Mouse (Mus musculus) frontal cortex, adult 2 months (tissue): ENCODE data around the gene Ilf3. TPM values are rescaled to one million over a fixed set of nuclear protein-coding genes. Genes with fewer than 3 reads are reported as not detected.
A peak's percentile ranks its signal among the peaks of the same experiment; 100 is the strongest.
"Not testable (repeated sequence)": the region's sequence is repeated elsewhere in the genome, so short reads cannot be mapped to it uniquely, and the experiment has no call there.

Source experiments
- DNase-seq, 2 experiments: peaks; one replicate each; pipeline ENCODE4 v3.0.0; 2022; ENCODE audit warnings: low spot score in 1 of 2; ENCODE audit errors: extremely low spot score in 1 of 2
- polyA plus RNA-seq: library from polyadenylated mRNA; depleted of rRNA; stranded (reverse); fragments of >200 nt; gene quantifications from 2 replicates; pipeline ENCODE4 v1.2.3, GENCODE M21; 2012; rRNA removed

The Ilf3 gene
- polyA plus RNA-seq: 96.6 and 101 TPM in 2 replicates

DNA sequence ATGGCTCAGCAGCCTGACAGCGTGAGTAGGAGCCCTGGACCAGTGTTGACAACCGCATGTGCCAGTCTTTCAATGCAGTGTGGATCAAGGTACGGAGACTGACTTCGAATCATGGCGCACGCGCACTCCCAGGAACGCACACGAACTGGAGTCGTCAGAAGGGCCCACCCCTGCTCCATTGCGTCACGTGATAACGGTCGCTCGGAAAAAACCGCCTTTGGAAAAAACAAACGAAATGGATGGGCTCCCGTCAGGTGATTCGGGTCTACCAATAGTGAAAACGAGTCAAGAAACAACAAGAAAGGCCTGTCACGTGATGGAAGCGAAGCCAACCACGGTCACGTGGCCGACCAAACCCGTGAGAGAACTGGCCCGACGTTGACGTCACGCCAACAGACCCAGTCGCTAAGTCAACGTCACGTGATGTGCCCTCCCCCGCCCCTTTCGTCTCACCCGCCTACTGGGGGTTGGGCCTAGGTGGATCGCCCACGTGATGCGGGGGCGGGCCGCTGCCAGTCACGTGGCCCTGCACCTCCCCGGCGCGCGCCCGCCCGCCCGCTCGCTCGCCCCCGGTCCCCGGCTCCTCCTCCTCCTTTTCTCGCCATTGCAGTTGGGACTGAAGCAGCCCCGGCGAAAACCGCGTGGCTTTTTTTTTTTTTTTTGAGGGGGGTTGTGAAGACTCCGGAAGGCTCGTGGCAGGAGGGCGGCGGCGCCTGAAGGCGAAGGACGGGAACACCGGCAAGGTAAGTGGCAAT is at the start of gene Ilf3:
Ilf3 (plus strand) TSS at position 515 of the 755 bp plus-strand sequence.
- DNase-seq: peak; percentile 100

DNA sequence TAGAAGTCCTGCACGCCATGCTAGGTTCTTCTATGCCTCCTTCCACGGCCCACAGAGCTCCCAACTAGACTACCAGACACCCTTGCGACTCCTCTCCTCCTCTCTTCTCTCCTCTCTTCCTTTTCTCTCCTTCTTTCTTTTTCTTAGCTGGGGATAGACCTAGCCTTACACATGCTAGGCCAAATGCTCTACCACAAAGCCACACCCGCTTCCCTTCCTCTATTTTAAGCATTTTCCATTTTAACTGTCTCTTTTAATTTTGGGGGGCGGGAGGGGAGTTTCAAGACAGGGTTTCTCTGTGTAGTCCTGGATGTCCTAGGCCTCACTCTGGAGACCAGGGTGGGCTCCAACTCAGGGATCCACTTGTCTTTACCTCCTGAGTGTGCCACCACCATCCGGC is 48.9 kb upstream of the Ilf3 start:
- no peak for DNase-seq

DNA sequence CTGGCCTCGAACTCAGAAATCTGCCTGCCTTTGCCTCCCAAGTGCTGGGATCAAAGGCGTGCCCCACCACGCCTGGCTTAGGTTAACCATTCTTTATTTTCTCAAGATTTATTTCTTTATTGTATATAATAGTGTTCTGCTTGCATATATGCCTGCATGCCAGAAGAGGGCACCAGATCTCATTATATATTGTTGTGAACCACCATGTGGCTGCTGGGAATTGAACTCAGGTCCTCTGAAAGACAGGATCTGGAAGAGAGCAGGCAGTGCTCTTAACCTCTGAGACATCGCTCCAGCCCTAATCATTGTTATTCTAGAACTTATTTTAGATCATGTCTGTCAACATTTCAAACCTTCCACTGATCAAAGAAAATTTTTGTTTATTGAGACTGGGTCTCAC is 48.2 kb upstream of the Ilf3 start:
- no peak for DNase-seq

DNA sequence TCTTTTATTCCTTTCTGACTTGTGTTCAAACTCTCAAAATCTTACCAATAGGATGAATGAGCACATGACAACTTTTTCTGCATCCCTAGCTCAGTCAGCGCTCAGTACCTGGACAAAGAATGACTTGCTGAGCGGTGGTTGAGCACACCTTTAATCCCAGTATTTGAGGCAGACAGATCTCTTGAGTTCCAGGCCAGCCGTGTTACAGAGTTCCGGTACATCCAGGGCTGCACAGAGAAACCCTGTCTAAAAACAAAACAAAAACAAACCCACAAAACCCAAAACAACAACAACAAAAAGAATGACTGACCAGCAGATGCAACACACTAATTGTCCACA is 47.4 kb upstream of the Ilf3 start:
- DNase-seq: no peak

DNA sequence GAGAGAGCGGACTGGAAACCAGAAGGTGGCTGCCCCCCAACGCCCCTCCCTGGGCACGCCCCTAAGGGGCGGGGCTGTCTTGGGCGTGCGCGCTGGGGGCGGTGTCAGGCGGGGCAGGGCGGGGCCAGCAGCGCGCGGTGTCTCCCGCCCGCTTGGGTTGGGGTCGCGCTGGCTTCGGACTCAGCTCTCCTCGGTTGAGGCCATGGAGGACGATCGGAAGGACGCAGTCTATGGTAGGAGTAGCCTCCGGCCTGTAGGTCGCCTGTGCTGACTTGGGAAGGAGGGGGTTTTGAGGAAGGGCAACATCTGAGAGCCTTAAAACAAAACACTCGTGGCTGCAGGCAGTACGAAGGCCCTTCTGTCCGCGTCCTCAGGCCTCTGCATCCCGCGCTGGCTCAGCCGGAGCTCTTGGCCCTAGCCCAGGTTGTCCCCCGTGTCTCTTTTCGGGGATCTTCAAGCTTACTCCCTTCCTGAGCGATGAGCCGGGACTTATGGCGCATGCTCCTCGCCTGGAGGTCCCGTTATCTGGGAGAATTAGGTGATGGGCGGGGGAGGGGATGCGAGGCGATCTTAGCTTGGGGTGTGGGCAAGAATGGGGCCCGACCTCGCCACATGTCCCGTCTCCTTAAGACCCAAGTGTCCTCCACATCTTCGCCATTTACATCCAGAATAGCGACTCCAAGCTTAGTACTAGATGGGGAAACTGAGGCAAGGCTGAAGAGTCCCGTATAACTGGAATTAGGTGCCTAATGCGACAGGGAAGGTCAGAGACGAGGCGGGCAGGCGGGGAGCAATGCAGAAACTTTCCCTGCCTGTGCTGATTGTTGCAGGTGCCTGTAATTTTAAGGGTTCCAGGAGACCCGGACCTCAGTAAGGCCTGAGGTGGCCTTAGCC is 46.8 kb upstream of the Ilf3 start, which contains the start of gene Slc44a2:
Slc44a2 (plus strand) TSS at position 80 of the 894 bp plus-strand sequence.
- peak; percentile 44 to 77 for DNase-seq

DNA sequence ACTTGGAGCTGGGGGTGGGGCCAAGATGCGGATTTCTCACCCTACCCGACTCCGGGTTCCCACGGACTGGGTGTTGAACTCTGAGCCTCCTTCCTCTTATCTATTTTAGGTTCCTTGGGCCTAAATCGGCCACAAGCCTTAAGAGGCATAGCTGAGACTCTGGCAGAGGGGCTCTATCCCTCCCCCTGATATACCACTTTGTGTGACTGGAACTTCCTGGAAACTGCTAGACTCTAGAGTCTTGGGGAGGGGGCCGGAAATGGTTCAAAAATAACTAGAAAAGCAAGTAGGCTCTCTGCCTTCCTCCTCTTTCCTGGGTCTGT is 46.2 kb upstream of the Ilf3 start:
- peak; percentile 13 to 20 for DNase-seq

DNA sequence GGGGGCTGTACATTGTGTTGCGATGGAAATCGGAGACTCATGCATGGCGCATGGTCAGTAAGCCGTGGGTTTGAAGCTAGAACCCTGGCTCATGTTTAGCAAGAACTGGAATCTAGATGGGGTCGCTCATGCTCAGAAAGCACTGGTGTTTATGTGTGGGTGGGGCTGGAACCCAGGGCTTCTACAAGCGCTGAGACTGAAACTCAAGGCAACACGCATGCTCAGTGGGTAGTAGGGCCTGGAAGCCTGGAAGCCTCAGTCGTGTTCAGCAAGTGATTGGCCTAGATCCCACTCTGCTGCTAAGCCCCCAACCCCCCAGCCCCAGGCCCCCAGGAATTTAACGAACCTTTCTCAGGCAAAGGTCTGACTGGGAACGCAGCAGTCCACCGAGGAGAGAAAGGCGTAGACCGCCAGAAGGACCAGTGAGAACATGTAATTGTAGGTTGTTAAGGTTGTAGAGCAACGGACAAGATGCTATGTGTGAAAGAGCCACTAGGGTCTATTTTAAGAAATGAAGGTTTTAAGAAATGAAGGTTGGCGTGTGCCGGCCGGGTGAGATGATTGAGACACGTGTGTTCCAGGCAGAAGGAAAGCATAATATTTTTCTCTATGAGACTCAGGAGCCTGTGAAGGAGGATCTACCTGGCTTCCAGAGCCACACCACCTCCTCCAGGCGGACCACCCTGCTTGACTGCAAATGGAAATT is 45.3 kb upstream of the Ilf3 start:
- DNase-seq: peak in 1 of 2 experiments; percentile 36

DNA sequence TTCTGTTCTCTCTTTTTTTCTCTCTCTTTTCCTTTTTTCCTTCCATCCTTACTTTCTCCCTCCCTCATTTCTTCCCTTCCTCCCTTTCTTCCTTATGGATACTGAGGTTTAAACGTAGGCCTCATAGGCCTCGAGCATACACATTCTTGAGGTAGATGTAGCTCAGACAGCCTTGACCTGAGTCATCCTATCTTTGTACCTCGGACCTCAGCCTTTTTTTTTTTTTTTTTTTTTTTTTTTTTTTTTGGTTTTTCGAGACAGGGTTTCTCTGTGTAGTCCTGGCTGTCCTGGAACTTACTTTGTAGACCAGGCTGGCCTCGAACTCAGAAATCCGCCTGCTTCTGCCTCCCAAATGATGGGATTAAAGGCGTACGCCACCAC is 44.8 kb upstream of the Ilf3 start:
- DNase-seq: not testable (repeated sequence)

DNA sequence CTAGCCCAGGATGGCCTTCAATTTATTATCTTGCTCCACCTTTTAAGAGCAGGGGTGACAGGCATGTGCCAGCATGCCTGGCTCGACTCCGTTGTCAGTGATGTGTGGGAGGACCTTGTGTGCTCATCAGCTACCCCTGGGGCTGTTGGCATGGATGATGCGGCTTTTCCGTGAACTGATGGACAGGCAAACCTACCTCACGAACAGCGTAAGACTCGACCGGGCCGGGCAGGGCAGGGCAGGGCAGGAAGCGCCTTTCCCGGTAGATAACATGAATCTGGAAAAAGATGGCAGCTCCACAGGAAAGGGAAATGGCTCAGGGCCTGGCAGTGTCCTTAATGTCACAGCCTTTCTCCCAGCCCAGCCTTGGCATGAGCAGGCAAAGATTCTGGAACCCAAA is 43.4 kb upstream of the Ilf3 start:
- no peak for DNase-seq

DNA sequence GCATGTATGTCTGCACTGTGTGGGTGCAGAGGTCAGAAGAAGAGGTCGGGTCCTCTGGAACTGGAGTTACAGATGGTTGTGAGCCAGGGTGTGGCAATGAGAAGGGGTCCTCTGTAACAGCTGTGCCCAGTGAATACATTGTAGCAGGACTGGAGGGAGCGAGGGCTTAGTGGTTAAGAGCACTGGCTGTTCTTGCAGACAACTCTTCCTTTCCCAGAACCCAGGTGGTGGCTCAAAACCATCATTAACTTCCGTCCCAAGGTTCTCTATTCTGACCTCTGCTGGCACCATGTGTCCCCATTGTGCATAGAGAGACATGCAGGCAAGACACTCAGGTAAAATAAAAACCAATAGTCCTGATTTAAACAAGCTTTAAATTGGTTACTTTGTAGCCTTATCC is 40.1 kb upstream of the Ilf3 start:
- no peak for DNase-seq

DNA sequence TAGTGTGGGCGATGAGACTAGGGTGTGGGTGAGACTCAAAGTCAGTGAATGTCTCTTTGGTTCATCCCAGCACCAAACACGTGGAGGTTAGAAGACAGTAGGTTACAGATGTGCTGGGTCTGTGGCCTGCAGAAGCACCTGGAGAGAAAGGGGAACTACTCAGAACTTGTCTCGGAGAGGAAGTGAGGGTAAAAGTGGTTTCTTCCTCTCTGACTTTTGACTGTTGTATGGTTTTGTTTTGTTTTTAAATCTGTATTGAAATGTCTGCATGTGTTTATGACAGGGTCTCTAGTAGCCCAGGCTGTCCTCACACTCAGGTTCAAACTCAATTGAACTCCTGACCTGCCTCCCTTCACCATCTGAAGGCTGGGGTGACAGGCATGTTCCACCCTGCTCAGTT is 39.6 kb upstream of the Ilf3 start:
- no peak for DNase-seq

DNA sequence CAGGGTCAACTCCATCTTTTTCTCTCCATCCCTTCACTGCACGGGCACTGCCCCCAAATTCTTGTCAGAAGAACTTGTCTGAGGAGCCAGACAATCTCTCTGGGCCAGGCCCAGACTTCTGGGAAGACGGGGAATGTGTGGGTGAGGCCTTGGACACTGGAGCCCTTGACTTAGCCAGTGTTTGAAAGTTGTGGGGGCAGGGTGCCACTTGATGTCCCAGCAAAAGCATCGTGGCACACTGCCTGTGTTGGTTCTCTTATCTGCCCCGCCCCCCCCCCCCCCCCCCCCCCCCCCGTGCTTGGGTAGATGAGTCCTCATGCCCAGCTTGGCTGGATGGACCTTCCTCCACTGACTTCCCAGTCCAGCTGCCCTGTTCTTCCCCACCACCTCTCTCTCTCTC is 38.6 kb upstream of the Ilf3 start:
- DNase-seq: no peak

DNA sequence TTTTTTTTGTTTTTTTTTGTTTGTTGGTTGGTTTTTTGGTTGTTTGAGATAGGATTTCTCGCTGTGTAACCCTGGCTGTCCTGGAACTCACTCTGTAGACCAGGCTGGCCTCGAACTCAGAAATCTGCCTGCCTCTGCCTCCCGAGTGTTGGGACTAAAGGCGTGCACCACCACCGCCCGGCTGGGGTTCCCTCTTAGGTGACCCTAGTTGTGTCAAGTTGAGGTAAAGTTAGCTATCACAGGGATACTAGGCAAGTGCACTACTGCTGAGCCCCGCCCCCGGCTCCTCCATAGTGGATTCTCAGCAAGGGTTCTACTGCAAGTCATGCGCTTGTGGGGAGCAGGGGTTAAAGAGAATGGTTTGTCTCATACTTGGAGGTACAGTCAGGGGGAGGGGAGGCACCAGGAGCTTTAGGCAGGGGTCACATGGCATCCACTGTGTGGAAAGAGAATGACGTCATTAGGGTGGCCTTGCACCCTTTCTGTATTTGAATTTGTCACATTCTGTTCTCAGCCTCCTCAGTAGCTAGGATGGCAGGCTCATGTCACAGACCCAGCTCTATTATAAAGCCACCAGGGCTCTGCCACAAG is 37.9 kb upstream of the Ilf3 start:
- no peak for DNase-seq

DNA sequence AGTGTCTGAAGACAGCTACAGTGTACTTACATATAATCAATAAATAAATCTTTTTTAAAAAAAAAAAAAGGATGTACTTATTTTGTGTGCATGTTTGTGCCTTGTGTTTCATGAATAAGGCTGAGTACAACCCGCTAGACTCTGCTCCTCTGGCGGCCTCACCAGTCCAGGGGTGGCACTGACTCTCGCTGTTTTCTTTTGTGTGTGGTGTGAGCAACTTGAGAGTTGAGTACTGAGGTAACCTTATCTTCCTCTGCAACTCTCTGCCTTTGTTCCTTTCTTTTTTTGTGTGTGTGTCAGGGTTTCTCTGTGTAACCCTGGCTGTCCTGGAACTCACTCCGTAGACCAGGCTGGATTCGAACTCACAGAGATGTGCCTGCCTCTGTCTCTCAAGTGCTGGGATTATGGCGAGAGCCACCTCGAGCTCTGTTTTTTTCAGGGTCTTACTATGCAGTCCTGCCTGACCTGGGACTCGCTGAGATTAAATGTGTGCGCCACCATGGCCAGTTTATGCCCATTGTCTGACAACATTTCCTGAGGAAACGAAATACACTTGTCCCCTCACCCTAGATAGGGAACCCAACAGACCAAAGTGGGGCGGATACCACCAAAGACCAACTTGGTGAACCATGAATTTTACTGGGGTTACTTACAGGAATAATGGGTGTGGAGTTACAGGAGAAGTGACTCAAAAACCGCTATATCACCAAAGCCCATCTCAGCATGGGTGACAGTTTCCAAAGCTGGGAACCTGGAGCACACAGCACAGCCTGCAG is 36.1 kb upstream of the Ilf3 start:
- no peak for DNase-seq

DNA sequence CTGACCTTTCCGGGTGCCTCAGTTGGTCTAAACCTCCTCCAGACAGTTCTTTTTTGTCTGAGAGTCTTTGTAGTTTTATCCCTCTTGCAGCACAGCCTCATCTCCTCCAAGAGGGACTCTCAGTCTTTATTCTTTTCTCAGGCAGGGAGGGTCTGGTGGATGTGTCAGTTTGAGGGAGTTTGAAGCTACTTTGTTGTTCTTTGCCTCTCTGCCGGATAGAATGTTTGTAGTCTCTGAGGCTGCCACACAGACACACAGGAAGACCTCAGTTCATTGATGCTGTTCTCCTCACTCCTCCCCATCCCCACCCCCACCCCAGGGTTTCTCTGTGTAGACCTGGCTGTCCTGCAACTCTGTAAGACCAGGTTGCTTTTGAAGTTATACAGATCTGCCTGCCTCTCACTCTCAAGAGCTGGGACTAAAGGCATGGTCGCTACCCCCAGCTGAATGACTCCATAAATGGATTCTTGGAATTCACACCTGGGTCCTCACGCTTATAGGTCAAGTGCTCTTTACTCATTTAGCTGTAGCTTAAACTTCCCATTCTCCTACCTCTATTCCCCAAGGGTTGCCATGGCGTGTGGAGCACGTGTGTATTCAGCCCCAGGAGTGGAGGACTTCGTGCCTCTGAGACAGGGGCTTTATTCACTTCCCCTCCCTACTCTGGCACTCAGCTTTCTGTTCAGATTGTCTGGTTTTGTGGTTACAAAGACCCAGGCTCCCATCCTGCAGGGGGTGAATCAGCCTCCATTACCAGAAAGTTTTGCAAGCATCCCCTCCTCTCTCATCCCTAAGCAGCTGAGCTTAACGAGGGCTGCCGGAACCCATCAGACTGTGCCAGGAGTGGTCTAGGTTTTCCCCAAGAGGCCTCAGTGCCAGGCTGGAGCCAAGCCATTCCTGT is 35.3 kb upstream of the Ilf3 start:
- DNase-seq: no peak

DNA sequence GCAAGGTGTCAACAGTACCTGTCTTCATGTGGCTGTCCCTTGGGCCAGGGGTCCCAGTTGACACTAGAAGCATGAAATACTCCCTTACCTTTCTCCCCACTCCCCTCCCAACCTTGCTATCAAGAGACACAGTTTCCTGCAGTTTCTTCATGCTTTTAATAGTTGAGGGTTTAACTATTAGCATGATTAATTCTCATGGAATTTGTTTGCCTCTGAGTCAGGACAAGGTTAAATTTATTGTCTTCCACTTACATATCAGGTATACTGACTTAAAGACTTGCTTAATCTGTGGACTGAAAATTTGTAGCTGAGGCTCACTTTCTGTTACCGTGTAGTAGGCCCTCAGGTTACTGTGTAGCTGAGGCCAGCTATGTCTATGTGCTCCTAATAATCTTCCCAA is 34.1 kb upstream of the Ilf3 start:
- no peak for DNase-seq

DNA sequence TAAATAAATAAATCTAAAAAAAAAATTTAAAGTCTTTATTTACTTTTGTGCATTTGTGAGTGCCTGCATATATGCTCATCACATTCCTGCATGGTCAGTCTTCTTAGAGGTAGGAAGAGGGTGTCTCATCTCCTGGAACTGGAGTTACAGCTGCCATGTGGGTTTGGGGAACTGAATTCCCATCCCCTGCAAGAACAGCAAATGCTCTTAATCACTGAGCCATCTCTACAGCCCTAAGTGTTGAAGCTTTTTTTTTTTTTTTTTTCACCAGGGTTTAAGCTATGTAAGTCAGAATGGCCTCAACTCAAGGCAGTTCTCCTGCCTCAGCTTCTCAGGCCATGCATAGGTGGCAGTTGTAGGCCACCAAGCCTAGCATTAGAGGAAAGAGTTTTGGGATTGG is 32.9 kb upstream of the Ilf3 start:
- no peak for DNase-seq

DNA sequence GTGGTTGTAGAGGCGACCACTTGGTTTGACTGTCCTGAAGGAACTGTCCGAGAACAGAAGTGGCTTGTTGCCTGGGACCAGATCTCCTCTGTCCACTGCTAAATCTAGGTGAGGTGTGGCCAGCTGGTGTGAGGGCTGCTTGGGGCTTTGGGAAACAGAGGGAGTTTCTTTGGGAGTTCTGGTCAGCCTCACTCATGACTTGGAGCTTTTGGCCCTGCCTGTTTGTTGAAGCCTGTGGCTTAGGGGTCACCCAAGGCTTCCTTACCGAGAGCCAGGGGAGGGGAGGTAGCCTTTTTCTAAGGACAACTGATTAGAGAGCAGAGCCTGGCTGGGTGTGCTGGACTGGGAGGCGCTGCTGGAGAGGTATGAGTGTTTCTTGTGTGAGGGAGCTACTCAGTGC is 32.3 kb upstream of the Ilf3 start:
- DNase-seq: no peak

DNA sequence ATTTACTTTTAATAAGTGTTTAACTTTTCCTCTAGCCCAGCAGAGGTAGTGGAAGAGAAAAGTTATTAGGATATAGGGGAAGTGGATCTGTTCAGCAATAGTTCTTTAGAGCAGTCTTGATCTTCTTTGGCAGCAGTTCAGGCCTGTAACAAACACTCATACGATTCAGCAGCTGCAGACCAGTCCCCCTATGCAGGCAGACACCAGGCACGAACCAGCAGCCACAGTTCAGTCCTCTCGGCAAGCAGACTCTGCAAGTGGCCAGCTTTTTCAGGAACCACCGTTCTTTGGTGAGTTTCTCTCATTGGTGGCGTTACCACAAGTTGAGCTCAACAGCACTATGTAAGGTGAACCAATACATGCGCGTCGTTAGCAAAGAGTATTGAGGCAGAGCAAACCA is 31.2 kb upstream of the Ilf3 start:
- DNase-seq: no peak
